Mouse (Mus musculus): ENCODE measurements at regions not wholly inside any gene's neighbourhood (a gene's known extent, or its start where the extent isn't known, plus 50 kb on each side); places are given as distances from the start of the nearest gene placed in this dataset.

GRCm38 (mm10) chr14:14645084-14645483, 57.0 kb upstream of the Slc4a7 start:
- TF ChIP-seq CTCF (IDR thresholded peaks at IDR 0.05; ENCODE audit: control insufficient read depth, insufficient read depth, insufficient read length) (no peak), MYOG (IDR thresholded peaks at IDR 0.05; ENCODE audit: control insufficient read depth, extremely low read depth, insufficient read length) (no peak), USF1 (IDR thresholded peaks at IDR 0.05; ENCODE audit: low read depth) (no peak)

Data from C2C12 (cell line).